Mouse (Mus musculus): ENCODE results near the gene Dnajb12.

Dnajb12 gene

DNA sequence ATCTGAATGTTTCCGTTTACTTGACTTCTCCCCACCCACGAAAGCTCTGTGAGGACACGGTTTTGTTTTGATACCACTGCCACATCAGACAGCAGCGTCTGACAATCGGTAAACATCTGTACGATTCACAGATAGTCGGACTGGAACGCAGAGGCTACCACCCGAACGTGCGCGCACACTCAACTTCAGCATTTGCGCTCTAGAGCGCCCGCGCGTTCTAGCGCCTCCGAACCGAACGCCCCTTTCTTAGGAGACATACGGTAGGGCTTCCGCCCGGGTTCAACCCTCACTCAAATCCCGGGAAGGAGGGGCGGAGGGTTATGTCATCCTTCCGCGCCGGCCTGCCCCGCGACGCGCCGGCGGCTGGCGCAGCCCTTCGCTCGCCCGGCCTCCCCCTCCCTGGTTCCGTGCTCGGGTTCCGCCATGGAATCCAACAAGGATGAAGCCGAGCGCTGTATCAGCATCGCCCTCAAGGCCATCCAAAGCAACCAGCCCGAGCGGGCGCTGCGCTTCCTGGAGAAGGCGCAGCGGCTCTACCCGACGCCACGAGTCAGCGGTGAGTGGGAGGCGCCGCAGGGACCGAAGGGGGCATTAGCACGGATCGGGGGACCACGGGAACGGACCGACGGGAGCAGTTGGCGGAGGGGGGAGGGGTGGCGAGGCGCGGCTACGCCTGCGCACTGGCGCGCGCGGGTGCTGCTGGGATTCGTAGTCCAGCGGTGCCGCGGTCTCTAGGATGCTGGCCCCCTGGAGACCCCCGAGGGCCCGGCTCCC lies at the start of gene Dnajb12:
Gene Dnajb12, plus strand, starts transcription at position 302 of the 774 bp plus-strand sequence.
- in situ Hi-C loops (cut with MseI, MboI): no loop called here

- in situ Hi-C loops (cut with MseI, MboI): no loop called here
Observed at GRCm38 (mm10) chr10:59829886-59830285, 49.5 kb upstream of the Dnajb12 start.

DNA sequence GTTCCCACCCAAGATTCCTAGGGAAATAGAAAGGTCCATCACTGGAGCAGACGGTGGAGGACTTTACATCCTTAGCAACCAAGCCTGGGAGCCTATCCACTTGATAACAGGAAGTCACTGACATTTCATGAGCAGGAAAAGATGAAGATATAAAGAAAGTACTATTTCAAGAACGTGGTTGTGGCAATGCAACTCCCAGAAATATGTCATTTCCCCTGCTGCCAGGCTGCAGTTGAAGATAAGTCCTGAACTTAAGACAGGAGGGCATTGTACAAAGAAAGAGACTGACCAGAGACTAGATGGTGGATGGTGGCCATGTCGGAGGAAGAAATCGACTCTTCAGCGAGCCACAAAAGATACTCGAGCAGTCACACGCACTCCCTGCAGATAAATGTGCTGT lies 47.4 kb upstream of the Dnajb12 start:
- in situ Hi-C loops (cut with MseI, MboI): no loop called here

DNA sequence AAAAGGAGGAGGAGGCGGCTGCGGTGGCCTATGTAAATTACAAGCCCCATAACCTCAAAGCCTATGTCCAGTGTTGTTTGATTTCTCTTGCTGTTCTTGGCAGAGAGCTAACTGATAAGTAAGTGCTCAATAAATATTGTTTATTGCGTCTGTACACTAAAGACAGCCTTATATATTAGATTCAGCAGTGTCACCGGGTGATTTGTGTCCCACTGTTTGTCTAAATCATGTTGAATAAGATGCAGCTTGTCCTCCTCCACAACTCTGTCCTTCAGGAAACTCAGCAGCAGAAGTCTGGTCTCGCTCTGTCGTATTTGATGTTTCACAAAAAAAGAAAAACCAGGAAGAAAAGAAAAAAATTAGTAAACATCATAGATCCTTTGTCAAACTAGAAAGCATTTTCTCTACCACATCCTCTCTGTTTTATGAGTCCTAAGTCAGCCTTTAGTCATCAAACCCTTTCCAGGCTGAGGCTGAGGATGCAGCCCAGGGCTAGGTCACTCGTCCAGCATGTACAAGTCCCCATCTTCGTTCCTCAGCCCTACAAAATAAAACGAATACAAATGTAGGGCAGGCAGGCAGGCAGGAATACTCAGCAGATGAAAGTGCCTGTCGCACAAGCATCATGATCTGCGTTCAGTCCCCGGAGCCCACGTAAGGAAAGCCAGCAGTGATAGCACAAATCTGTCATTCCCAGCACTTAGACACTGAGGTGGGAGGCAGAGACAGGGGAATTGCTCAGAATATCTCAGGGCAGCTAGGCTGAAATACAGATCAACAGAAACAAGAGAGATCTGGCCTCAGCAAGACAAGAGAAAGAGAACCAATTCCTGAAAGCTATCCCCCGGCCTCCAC lies 43.8 kb upstream of the Dnajb12 start:
- in situ Hi-C loops (cut with MseI, MboI): no loop called here

- in situ Hi-C loops (cut with MseI, MboI): no loop called here
Observed at GRCm38 (mm10) chr10:59837490-59837889, 41.9 kb upstream of the Dnajb12 start.

- in situ Hi-C loops (cut with MseI, MboI): no loop called here
Observed at GRCm38 (mm10) chr10:59841434-59841833, 37.9 kb upstream of the Dnajb12 start.

GRCm38 (mm10) chr10:59843125-59843524 lies 36.2 kb upstream of the Dnajb12 start:
- in situ Hi-C loops (cut with MseI, MboI): no loop called here

DNA sequence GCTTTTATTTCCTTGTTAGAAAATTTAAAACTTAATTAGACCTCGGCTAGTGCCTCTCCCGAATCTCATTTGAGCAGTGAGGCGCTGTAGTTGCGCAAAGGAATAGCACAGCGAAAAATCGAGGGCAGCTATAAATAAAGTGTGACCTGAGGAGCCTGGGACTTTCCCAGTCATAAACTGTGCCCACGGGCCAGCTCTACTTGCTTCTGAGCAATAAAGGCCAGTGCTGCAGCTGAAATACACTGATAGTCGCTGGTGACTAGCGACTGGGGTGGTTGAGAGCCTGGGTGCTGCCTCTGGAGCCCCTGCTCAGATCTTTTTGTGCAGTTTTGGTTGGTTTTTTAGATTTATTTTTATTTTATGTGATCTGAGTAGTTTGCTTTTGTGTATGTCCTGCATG lies 34.7 kb upstream of the Dnajb12 start:
- in situ Hi-C loops (cut with MseI, MboI): no loop called here

- in situ Hi-C loops (cut with MseI, MboI): no loop called here
Observed at GRCm38 (mm10) chr10:59846416-59846815, 32.9 kb upstream of the Dnajb12 start.

DNA sequence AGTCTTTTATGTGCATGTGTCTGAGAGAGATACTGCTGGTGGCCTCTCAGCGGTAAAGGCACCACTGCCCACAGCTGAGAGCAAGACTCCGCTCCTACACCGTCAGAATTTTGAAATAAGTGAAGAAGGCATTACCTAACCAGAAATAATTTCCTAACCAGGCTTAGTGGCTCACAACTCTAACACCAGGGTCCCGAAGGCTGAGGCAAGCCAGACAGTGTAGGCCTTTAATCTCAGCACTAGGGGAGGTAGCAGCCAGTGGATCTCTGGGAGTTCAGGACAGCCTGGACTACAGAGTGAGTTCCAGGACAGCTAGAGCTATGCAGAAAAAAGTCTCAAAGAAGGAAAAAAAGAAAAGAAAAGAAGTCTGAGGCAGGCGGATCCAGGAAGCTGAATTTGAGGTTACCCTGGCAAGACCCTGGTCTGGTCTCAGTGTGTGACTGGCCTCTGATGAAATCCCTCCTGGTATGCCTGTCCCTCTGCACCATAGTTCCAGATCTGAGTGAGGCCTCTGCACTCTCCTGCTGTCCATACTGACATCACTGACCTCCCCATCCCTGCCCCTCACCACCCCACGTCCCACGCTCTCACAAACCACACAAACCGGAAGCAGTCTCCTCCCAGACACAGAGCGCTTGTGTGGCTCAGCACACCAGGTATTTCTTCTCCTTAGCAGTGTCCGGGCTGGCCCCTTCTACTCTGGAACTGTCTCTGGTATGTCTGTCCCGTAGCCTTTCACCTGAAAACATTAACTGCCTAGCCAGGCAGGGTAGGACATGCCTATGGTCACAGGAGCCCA lies 31.1 kb upstream of the Dnajb12 start:
- in situ Hi-C loops (cut with MseI, MboI): no loop called here

GRCm38 (mm10) chr10:59848953-59849352 lies 30.4 kb upstream of the Dnajb12 start:
- in situ Hi-C loops (cut with MseI, MboI): no loop called here

DNA sequence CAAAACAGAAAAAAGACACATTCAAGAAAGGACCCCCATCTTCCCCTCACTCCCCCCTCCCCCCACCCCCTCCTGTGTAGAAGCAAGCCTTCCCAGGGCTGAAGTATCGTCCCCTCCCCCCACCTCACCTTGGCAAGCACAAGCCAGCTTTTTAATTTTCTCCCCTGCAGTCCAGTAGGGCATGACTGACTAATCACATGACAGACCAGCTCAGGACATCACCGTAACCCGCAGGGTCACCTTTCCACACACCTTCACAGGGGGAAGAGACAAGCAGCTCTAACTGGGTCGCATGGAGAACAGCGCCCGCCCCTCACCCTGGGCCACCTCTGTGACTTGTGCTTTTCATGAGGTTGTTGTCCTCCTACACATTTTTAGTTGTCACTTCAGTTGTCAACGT lies 30.0 kb upstream of the Dnajb12 start:
- in situ Hi-C loops (cut with MseI, MboI): no loop called here

DNA sequence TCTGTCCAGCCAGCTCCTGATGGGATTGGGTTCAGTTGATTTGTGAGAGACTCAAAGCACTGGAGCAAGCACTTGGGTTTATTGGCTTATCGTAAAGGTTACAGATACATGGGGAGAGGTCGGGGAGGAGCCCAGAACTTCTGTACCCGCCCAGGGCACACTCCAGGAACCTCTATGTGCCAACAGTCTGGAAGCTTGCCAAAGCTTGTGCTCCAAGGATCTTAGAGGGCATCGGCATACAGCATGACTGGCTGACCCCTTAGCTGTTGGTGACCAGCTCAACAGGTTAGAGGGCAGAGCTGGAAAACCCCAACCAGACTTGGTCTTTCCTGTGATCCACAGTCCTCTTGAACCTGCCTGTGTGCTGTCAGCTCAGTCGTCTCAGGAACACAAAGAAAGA lies 22.2 kb upstream of the Dnajb12 start:
- in situ Hi-C loops (cut with MseI, MboI): no loop called here

DNA sequence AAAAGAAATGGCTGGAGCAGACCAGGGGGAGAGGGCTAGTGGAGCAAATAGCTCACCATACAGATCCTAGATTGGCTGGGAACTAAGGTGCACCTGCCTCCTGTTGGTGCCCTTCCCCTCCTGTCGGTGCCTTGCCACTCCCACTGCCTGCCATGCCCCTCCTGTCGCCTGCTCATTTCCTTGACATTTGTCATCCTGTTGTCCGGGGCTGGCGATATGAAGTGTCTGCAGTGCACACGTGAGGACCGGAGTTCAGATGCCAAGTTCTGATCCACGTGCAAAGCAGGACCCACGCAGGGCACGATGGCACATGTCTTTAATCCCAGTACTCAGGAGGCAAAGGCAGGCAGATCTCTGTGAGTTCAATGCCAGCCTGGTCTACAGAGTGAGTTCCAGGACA lies 18.7 kb upstream of the Dnajb12 start:
- in situ Hi-C loops (cut with MseI, MboI): no loop called here

- in situ Hi-C loops (cut with MseI, MboI): no loop called here
Observed at GRCm38 (mm10) chr10:59861201-59861600, 18.2 kb upstream of the Dnajb12 start.

DNA sequence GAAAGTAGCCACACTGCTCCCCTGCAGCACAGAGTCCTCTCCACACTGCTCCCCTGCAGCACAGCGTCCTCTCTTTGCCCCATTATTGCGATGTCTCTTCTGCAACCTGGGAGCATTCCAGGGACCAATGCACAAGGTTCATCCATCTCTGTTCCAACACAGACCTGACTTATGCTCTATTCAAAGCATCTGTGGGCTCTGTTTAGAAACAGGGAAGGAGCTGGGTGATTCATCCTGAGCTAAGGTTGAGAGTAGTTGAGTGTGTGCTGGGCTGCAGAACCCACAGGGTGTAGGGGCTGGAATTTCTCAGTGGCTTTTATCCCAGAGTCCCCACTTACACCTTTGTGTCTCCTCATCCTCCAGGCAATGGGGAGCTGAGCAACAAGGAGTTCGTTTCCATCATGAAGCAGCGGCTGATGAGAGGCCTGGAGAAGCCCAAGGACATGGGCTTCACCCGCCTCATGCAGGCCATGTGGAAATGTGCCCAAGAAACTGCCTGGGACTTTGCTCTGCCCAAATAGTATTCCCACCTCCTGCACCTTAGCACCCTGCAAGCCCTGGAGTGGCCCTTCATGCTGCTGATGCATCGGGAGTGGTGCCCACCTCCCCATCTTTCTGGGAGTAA lies 16.4 kb upstream of the Dnajb12 start:
- in situ Hi-C loops (cut with MseI, MboI): no loop called here

- in situ Hi-C loops (cut with MseI, MboI): no loop called here
Observed at GRCm38 (mm10) chr10:59863620-59864019, 15.7 kb upstream of the Dnajb12 start.

DNA sequence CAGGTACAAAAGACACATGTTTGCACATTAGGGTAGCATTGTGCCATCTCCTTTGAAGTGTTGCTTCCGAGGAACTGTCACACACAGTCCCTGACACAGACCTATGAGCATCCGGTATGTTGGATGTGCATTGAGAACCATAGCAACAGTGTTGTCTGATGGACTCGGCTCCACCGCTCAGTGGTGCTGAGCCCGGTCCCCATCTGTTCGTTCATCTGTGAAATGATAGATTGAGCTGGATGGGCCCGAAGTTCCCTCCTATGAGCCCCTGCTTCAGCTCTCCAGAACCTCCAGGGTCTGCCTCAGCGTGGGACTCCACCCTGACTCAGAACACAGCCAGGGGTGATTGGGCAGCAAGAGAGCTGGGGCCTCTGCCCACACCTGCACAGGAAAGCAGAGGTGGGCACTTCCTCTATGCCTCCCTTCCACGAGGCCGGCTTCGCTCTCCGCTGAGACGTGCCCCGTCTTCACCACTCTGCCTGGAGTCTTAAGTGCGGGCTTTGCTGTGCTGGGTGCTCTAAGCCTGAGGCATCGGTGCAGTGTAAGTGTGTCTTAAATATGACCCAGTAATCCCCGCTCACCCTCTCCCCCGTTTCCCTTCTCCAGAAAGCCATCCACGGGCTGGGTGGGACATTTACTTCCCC lies 15.0 kb upstream of the Dnajb12 start:
- in situ Hi-C loops (cut with MseI, MboI): no loop called here

DNA sequence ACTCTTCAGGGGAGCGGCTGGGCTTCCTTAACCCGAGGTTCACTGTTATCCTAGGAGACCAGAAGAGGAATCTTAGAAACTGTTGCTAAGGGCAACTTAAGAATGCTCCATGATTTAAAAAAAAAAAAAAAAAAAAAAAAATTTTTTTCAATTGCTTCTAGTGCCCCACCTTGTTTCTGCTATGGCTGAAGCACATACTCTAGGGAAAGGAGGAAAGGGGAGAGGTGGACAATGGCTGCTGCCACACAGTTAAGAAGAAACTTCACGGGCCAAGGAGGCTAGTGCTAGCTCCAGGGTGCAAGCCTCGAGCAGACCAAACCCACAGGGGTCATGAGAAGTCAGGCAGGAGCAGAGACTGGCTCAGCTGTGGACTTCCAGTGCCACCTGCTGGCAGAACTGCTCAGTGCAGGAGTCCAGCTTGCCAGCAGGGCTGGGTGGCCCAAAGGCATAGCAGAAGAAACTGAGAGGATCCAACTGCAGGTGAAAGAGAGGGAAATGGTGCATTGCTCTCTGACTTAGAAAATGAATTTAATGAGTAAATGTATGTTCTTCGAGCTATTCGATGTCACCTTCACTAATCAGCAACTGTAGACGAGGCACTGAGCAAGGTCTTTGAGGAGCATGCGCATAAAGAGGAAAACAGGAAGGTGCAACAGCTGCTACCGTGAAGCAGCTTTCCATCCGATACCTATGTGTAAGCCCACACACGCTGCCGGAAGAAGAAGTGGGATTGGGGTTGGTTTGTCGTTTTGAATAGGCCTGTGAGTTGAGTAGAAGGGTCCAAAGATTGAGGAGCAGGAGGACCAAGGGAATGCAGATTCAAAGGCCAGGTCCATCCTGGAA lies 14.3 kb upstream of the Dnajb12 start:
- in situ Hi-C loops (cut with MseI, MboI): no loop called here

DNA sequence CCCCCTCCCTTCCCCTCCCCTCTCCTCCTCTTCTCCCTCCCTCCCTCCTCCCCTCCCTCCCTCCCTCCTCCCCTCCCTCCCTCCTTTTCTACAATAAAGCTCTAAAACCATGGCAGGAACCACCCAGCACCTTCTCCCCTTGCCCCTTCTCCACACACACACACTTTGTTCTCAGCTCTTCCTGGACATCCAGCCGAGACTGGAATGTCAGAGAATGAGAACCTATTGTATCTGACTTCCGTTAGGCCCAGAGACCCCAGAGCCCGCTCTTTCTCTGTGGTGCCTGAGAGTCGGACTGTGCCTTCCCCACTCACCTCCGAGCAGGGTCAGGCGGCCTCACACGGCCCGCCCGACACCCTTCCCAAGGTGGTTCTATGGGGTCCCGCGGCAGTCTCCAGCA lies 11.1 kb upstream of the Dnajb12 start:
- in situ Hi-C loops (cut with MseI, MboI): no loop called here

Measured in mouse trophoblast stem cell (cell line).